Mouse (Mus musculus) right cerebral cortex, postnatal 14 days (tissue): ENCODE measurements at regions not wholly inside any gene's neighbourhood (a gene's known extent, or its start where the extent isn't known, plus 50 kb on each side); places are given as distances from the start of the nearest gene placed in this dataset.

ENCODE experiments used
- DNase-seq: peaks from one replicate; pipeline ENCODE4 v3.0.0; 2022

DNA sequence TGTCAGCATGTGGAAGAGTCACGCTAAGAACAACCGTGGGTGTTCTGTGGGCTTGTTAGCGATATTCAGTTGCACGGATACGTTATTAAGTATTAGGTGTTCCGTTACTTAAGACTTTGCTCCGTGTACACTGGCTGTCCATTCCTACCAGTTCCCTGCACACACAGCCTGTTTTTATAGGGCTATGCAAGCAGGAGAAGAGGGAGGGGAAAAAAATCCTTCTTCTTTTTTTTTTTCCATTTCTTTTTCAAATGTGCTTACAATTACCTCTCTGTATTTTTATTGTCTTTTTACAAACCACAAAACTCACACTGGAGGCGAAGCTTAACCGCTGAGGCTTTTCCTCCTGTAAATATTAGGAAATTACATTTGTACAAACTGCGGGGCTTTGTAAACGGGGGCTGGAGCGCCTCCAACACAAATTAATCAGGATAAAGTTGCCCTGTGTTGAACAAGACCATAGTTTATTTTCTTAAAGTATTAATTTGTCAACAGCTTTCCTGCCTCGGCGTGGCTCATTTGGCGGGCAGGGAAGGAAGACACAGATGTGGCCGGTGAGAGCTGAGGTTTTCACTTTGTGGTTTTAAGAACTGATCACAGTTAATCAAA lies 340.8 kb upstream of the Mki67 start:
- no peak for DNase-seq

DNA sequence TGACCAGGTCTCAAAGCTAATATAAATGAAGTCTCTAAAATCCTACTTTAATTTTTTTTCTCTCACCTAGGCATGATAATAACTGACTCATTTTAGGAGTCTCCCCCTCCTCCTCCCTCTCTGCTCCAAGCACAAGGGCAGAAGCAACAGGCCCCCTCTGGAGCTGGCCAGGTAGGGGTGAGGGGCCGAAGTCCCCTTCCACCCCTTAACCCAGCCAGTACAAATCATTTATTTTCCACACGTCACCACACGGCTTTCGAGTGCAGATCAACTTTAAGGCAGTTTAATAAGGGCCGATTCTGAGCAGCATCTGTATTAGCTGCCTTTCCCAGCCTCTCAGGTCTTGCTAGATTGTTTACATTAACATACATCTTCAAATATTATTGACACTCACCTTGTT lies 342.2 kb upstream of the Mki67 start:
- DNase-seq: no peak

DNA sequence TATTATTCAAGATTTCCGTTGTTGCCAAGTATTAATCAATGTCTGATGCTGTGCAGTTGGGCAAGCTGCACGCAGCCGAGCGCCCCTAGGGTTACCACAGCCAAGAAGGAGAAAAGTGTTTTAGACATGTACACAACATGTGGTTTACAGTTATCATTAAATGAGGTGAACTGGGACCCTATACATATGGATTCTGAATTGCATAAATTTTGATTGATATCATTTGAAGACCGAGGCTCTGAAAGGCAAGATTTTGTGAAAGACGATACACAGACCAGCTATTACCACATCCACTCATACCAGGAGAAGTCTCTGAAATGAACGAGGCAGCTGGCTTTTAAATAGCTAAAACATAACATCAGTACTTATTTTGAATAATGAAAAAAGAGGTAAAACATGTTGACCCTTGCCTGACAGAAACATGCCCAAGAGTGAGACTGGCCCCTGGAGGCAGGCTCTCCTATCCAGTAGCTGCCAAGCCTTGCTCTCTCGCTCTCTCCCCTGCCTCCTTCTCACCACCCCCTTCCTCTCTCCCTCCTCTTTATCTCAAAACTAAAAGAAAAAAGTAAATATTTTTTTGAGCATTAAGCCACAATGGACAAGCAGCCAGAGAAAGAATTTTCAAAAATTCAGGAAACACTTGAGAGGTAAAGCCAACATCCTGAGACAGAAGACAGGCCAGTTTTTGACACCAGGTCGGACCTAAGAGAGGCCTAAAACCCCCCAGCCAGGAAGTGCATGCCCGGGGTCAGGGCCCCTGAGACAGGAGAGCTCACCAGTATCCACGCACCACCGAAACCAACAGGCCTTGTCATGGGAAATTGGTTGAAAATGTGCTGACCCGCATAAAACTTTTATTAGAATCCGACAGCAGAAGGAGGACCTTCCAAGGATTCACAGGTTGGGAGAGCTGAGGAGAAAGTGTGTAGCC lies 342.9 kb upstream of the Mki67 start:
- no peak for DNase-seq

- no peak for DNase-seq
These were observed 343.7 kb upstream of the Mki67 start for GRCm38 (mm10) chr7:136059896-136060295.

GRCm38 (mm10) chr7:136060339-136061073 lies 344.3 kb upstream of the Mki67 start:
- DNase-seq: peak; percentile 21

DNA sequence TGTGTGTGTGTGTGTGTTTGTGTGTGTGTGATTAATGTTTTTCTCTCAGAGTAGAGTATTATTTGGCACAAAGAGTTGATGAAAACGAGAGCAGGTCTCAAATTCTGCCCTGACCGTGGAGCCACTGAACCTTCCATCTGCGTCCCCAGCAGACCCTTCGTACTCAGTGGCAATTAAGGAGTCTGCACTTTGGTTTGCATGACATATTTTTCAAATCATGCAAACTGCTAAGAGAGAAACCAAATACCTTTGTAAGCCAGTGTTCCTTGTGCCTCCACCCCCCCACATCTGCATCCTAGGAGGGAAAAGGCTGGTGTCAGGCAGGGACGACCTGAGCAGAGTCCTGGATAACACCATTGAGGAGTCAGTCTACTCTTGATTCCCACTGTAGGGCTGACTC lies 346.5 kb upstream of the Mki67 start:
- DNase-seq: no peak

DNA sequence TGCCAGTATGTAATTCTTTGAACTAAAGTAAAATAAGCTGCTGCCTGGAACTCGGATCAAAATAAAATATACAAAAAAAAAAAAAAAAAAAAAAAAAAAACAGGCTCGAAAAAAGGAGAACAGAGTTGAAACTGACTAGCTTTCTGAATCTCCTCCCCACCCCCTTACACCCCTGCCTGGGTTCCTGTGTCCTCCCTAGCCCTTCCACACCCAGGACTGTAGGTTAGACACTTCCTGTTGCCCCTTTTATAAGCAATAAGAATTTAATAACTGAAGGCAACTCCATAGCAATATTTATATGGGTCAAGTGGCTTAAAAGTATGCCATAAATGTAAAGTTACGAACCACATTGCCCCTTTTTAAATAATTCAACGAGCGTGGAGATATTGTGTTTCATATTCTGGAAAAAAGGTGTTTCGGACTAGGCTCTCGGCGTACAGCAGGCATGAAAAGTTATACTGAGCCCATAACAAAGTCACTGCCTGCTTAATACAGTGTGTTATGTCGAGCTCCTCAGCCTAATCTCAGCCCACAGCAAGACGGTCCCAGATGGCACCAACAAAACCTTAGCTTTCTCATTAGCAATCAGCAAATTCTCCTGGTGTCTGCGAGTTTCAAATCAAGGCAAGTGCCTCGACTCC lies 349.0 kb upstream of the Mki67 start:
- DNase-seq: no peak

- no peak for DNase-seq
These were observed 349.5 kb upstream of the Mki67 start for GRCm38 (mm10) chr7:136065679-136066055.

GRCm38 (mm10) chr7:136070881-136071280 lies 354.7 kb upstream of the Mki67 start:
- peak; percentile 21 for DNase-seq

- no peak for DNase-seq
These were observed 355.2 kb upstream of the Mki67 start for GRCm38 (mm10) chr7:136071331-136071730.

- DNase-seq: no peak
These were observed 357.2 kb upstream of the Mki67 start for GRCm38 (mm10) chr7:136073265-136073799.

DNA sequence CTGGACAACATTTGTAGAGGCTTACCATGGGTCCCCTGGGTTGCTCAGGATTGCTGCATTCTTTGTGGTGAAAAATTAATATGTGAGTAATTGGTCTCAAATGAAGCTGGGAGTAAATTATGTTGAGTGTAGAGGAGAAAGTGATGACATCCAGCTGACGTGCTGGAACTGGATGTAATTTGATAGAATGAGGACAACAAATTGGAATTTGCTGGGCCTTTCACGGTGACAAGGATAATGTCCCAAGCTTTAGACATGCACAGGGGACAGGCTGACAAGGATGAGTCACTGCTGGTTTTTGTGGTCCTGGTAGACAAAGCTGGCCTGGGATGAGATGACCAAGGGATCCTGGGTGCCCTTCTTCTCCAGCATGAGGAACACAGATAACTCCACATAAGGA lies 357.9 kb upstream of the Mki67 start:
- no peak for DNase-seq

DNA sequence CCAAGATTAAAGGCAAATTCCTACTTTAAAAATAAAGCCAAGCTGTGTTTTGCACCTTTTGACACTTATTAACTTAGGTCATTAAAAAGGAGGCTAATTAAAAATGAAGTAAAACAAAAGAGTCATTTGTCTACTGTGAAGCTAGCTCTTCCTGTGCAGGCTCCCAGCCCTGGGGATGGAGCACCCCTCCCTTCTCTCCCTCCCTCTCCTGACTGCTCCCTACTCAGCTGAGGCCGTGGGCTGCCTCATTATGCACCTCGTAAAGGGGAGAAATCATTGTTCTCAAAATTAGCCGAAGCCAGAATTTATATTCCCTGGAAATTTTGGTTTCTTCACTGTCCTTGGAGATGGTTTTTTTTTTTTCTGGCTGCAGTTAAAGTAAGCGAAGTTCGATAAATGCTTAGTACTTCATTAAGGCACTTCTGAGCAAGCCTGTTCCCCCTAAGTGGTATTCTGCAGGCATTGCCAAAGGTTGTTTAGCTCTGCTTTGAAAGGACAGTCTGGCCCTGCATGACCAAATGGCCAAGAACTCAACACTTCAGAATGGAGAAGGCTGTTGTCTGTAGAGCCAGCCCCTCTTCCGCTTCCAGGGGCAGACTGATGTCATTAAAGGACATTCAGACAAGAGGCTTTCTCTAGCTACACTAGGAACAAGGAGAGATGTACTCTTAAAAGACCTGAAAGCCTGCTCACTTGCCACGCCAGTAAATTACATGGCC lies 365.5 kb upstream of the Mki67 start:
- DNase-seq: no peak

- DNase-seq: no peak
These were observed 366.2 kb upstream of the Mki67 start for GRCm38 (mm10) chr7:136082253-136082867.

DNA sequence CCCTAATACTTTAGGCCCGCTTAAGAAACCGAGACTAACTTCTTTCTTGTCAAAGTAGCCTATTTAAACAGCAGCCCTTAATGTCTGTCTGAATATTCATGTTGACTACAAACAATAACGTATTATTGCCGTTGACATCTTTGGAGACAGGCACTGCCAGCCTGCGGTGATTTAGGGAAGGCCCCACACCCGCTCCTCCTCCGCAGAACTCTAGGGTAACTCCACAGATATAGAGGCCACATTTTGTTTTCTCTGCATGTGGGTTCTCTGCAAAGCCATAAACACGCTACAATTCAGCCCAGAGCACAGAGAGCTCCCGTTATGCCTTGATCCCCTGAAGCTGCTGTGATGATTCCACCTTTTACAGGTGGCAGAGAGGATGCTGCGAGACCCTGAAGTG lies 366.8 kb upstream of the Mki67 start:
- no peak for DNase-seq

DNA sequence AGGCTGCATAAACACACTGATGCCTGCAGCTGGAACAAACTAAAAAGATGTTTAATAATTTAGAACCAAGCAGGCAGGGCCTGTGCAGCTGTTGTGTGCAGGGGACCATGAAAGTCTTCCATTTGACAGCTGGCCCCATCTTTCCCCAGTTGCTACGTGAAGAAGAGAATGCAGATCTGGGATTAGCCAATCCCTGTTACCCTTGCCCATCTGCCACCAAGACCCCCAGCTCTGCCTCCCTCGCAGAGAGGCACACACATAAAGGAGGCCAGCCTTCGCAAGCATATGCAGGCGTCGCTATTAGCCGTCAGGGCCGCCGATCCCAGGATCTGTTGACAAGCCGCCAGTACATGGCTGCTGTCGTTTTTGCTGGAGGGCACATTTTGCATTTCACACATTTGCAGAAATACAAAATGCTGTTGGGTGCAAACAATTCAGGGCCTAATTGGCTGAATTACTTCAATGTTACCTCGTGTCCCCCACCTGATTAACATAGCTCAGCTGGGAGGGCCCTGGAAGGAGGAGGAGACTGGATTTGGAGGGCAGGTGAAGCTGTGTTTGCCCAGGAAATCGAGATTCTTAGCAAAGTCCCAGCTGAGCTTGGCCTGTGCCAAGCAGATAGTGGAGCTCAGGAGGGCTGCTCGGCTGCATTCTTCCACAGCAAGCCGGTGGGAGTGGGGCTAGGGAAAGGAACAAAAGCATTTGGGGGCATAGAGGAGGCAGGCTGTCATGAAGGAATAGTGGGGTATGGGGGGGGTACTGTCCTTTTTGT lies 367.6 kb upstream of the Mki67 start:
- no peak for DNase-seq

DNA sequence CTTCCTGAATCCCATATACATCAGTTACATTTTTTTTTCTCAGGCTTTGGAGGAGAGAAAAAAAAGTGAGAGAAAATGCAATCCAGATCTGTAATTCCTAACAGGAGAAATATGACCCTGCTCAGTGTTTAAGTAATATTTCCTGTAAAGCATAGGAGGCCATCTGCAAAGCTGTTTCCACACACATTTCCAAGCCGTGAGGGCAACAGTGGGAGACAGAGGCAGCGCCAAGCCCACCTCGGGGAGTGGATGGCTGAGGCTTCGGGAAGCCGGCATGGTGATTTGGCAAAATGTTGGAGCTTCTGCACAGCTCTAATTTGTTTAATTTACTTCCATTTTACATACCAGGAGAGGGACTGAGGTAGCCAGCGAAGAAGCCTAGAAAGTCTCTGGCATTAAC lies 372.6 kb upstream of the Mki67 start:
- DNase-seq: no peak

- no peak for DNase-seq
These were observed 378.7 kb upstream of the Mki67 start for GRCm38 (mm10) chr7:136094681-136095360.

DNA sequence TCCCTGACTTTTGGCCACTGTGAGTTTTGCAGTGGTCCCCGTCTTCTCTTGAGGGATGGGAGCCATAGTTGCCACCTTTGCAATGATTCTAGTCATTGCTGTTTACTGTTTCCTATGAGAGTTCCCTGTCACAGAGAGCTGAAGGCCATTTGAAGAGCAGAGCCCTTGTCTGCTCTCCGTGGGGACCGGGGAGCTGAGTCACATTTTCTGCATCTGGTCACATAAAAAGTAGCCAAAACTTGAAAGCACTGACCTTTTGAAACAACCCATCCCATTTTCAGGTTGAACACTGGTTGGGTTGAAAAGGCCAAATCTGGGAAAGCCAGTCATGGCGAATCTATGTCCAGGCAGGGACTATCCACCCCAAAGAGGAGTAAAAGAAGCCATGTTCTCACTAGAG lies 387.9 kb upstream of the Mki67 start:
- DNase-seq: no peak

GRCm38 (mm10) chr7:136112163-136112562 lies 396.0 kb upstream of the Mki67 start:
- no peak for DNase-seq
